Comparison of ENCODE assay signal across 8 mouse cellular contexts in the genomic region with DNA sequence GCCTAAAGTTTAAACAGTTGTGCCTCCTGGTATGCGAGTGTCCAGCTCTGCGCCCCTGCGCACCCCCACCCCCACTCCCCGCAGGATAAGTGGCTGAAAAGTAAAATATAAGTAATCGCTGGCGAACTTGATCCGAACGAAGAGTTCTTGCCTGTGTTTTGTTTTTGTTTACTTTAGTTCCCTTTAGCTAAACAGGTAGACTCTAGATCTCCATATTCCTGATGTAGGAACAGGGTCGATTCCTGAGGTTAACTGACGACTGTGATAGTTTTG. TPM values are rescaled to one million over a fixed set of nuclear protein-coding genes. Genes with fewer than 3 reads are reported as not detected.
DNase-seq lines count a peak whose midpoint lies in the region; ATAC-seq and TF ChIP-seq lines count a peak whose summit lies in the region.

No protein-coding gene starts in this region.

- no peak for TF ChIP-seq RAD21 in CH12.LX (IDR thresholded peaks at IDR 0.05; ENCODE audit: low read depth, low read length)

- WGBS in heart, postnatal 0 days = 21% methylated on average over 10 of the region's 10 CpGs
- WGBS in liver, embryonic 15.5 days (ENCODE audit: insufficient replicate concordance) = 23% methylated on average over 10 of the region's 10 CpGs

- peaks cover 3% of the 10 kb centered on the region for H3K27me3 ChIP-seq in CH12.LX (replicated peaks)
- H3K27me3 ChIP-seq in heart, postnatal 0 days (ENCODE audit: control insufficient read depth, insufficient read depth, low read length) = no peaks in the 10 kb centered on the region
- no peaks in the 10 kb centered on the region for H3K27me3 ChIP-seq in liver, embryonic 15.5 days

- no peaks in the 10 kb centered on the region for H3K36me3 ChIP-seq in CH12.LX (replicated peaks in 1 of 2; ENCODE audit: control insufficient read depth in 1 of 2, insufficient read depth in 1 of 2, low read length in 1 of 2)
- no peaks in the 10 kb centered on the region for H3K36me3 ChIP-seq in heart, postnatal 0 days (replicated peaks; ENCODE audit: control insufficient read depth, insufficient read depth, low read length)
- no peaks in the 10 kb centered on the region for H3K36me3 ChIP-seq in liver, embryonic 15.5 days (replicated peaks)

- ATAC-seq in frontal cortex, adult (ENCODE audit: low TSS enrichment) = 0 out of 2 replicates have a peak, but pooled peaks have one; percentile 3
- no peak for ATAC-seq in heart, postnatal 0 days (ENCODE audit: insufficient read depth, low read depth)
- ATAC-seq in liver, embryonic 15.5 days (ENCODE audit: insufficient read depth) = no peak

- no peak overlapping the region for H3K27ac ChIP-seq in CH12.LX (ENCODE audit: insufficient read depth, low read depth)
- H3K27ac ChIP-seq in heart, postnatal 0 days (ENCODE audit: low read depth) = peak overlapping the region; percentile 94
- peak overlapping the region; percentile 64 for H3K27ac ChIP-seq in liver, embryonic 15.5 days (replicated peaks)

- TF ChIP-seq POLR2A in CH12.LX (IDR thresholded peaks at IDR 0.05; ENCODE audit: low read depth, low read length) = no peak

- DNase-seq in frontal cortex, adult 2 months (ENCODE audit: extremely low spot score in 1 of 2, low spot score in 1 of 2) = no peak
- DNase-seq in CH12.LX (ENCODE audit: extremely low read depth) = no peak
- DNase-seq in heart, postnatal 0 days (ENCODE audit: low spot score) = no peak
- DNase-seq in urinary bladder, postnatal 4 days (ENCODE audit: low spot score in 2 of 2) = no peak
- DNase-seq in layer of hippocampus, postnatal 10 days (ENCODE audit: low spot score in 2 of 2) = no peak
- no peak for DNase-seq in thymus, postnatal 14 days

- H3K9me3 ChIP-seq in CH12.LX (replicated peaks; ENCODE audit: low read length) = no peaks in the 10 kb centered on the region
- no peaks in the 10 kb centered on the region for H3K9me3 ChIP-seq in heart, postnatal 0 days (replicated peaks; ENCODE audit: control insufficient read depth, low read length)
- no peaks in the 10 kb centered on the region for H3K9me3 ChIP-seq in liver, embryonic 15.5 days (replicated peaks)

- peak overlapping the region; percentile 75 for H3K9ac ChIP-seq in CH12.LX (ENCODE audit: insufficient read depth, low read depth)
- H3K9ac ChIP-seq in heart, postnatal 0 days (replicated peaks; ENCODE audit: low read depth, low read length) = peak overlapping the region; percentile 98
- peak overlapping the region; percentile 98 for H3K9ac ChIP-seq in liver, embryonic 15.5 days

- H3K4me2 ChIP-seq in CH12.LX (ENCODE audit: insufficient read depth, low read depth, poor library complexity, severe bottlenecking) = peak overlapping the region; percentile 100
- peak overlapping the region; percentile 69 for H3K4me2 ChIP-seq in heart, postnatal 0 days (ENCODE audit: low read depth, low read length)
- H3K4me2 ChIP-seq in liver, embryonic 15.5 days = peak overlapping the region; percentile 89

- no peak for TF ChIP-seq CTCF in CH12.LX (conservative IDR thresholded peaks at IDR 0.05 in 1 of 2, IDR thresholded peaks at IDR 0.05 in 1 of 2; ENCODE audit: low read depth in 2 of 2, low read length in 2 of 2)
- no peak for TF ChIP-seq CTCF in heart, postnatal 0 days (IDR thresholded peaks at IDR 0.05; ENCODE audit: low read depth)

- in situ Hi-C loops in CH12.LX (cut with MboI; ENCODE audit: low pct_ligation_motif_present, low pct_unique_long_range_greater_than_20kb, low sequenced_read_pairs) = no loop called here

- peaks cover 11 to 61% of the 10 kb centered on the region in 2 experiments for H3K4me1 ChIP-seq in CH12.LX (ENCODE audit: control insufficient read depth in 1 of 2, insufficient read depth in 2 of 2)
- peaks cover 25% of the 10 kb centered on the region for H3K4me1 ChIP-seq in heart, postnatal 0 days (ENCODE audit: control insufficient read depth, insufficient read depth)
- peaks cover 46% of the 10 kb centered on the region for H3K4me1 ChIP-seq in liver, embryonic 15.5 days (replicated peaks)

- dilution Hi-C loops in CH12.LX (cut with MboI; ENCODE audit: extremely low pct_ligation_motif_present, extremely low pct_unique_long_range_greater_than_20kb, low sequenced_read_pairs) = no loop called here

- H3K79me2 ChIP-seq in CH12.LX (replicated peaks; ENCODE audit: control insufficient read depth, extremely low read depth, insufficient read depth, poor library complexity, severe bottlenecking) = peaks cover 39% of the 10 kb centered on the region

- TF ChIP-seq EP300 in CH12.LX (IDR thresholded peaks at IDR 0.05; ENCODE audit: low read length) = no peak
- TF ChIP-seq EP300 in heart, postnatal 0 days (IDR thresholded peaks at IDR 0.05; ENCODE audit: low read depth) = no peak

- peak overlapping the region; percentile 39 to 91 (median 62) for H3K4me3 ChIP-seq in CH12.LX (replicated peaks in 1 of 3; ENCODE audit: low read depth in 2 of 3, low read length in 2 of 3, poor library complexity in 1 of 3)
- H3K4me3 ChIP-seq in heart, postnatal 0 days (ENCODE audit: low read depth, low read length) = peak overlapping the region; percentile 99
- H3K4me3 ChIP-seq in liver, embryonic 15.5 days (replicated peaks) = peak overlapping the region; percentile 97

TF ChIP-seq in CH12.LX, 34 proteins besides CTCF, POLR2A, EP300 and RAD21:
- TF ChIP-seq ZC3H11A (IDR thresholded peaks at IDR 0.05; ENCODE audit: low read depth, low read length) (no peak), JUN (IDR thresholded peaks at IDR 0.05; ENCODE audit: insufficient read depth, low read depth, low read length) (no peak), ZKSCAN1 (IDR thresholded peaks at IDR 0.05; ENCODE audit: borderline replicate concordance, low read depth, low read length) (no peak), POLR2AphosphoS2 (IDR thresholded peaks at IDR 0.05; ENCODE audit: low read depth, low read length) (no peak), CHD2 (IDR thresholded peaks at IDR 0.05; ENCODE audit: low read length) (peak; percentile 55), NRF1 (IDR thresholded peaks at IDR 0.05; ENCODE audit: low read depth, low read length) (no peak), IRF4 (IDR thresholded peaks at IDR 0.05; ENCODE audit: low read depth, low read length) (peak; percentile 41; the same call in 1 of the 2 replicates), PAX5 (IDR thresholded peaks at IDR 0.05; ENCODE audit: low read length) (no peak), TBP (conservative IDR thresholded peaks at IDR 0.05; ENCODE audit: low read depth, low read length) (no peak)

RNA-seq across cellular contexts. Expression of gene Arl5a, which starts 0.8 kb away (rescaled TPM):
- polyA plus RNA-seq in frontal cortex, adult 2 months (2012; rRNA removed) = 45.1 and 46.0 TPM in 2 replicates
- total RNA-seq in CH12.LX (2012; rRNA removed) (16.3 and 17.8 TPM in 2 replicates), CH12.LX (2014; rRNA removed) (65.2 and 71.3 TPM in 2 replicates)
- 34.7 and 36.0 TPM in 2 replicates for polyA plus RNA-seq in CH12.LX (2012; ENCODE audit: insufficient read length, low read depth)
- 57.5 and 73.2 TPM in 2 replicates for total RNA-seq in heart, postnatal 0 days (2014; rRNA removed; ENCODE audit: low replicate concordance)
- polyA plus RNA-seq in heart, postnatal 0 days (2015; fragmentation: Nextera tagmentation; extraction: Ambion mirVana) = 23.9 and 26.2 TPM in 2 replicates
- 23.6 and 25.2 TPM in 2 replicates for polyA plus RNA-seq in liver, embryonic 15.5 days (2015; fragmentation: Nextera tagmentation; extraction: Ambion mirVana)
- total RNA-seq in layer of hippocampus, postnatal 10 days (2021) = 10 to 100 TPM; 64.7 to 67.7 TPM

RNA-seq across cellular contexts. Expression of gene Neb, which starts 47.2 kb away (rescaled TPM):
- 3.1 and 4.1 TPM in 2 replicates for polyA plus RNA-seq in frontal cortex, adult 2 months (2012; rRNA removed)
- total RNA-seq in CH12.LX (2012; rRNA removed) (0.84 and 1.5 TPM in 2 replicates), CH12.LX (2014; rRNA removed) (1.6 and 1.7 TPM in 2 replicates)
- 1.5 and 1.8 TPM in 2 replicates for polyA plus RNA-seq in CH12.LX (2012; ENCODE audit: insufficient read length, low read depth)
- total RNA-seq in heart, postnatal 0 days (2014; rRNA removed; ENCODE audit: low replicate concordance) = 1.4 and 6.0 TPM in 2 replicates
- 2.1 and 4.4 TPM in 2 replicates for polyA plus RNA-seq in heart, postnatal 0 days (2015; fragmentation: Nextera tagmentation; extraction: Ambion mirVana)
- polyA plus RNA-seq in liver, embryonic 15.5 days (2015; fragmentation: Nextera tagmentation; extraction: Ambion mirVana) = 6.0 and 9.2 TPM in 2 replicates
- 1 to 10 TPM; 3.1 to 5.1 TPM for total RNA-seq in layer of hippocampus, postnatal 10 days (2021)
